Mouse (Mus musculus): ENCODE measurements at regions not wholly inside any gene's neighbourhood (a gene's known extent, or its start where the extent isn't known, plus 50 kb on each side); places are given as distances from the start of the nearest gene placed in this dataset.

DNA sequence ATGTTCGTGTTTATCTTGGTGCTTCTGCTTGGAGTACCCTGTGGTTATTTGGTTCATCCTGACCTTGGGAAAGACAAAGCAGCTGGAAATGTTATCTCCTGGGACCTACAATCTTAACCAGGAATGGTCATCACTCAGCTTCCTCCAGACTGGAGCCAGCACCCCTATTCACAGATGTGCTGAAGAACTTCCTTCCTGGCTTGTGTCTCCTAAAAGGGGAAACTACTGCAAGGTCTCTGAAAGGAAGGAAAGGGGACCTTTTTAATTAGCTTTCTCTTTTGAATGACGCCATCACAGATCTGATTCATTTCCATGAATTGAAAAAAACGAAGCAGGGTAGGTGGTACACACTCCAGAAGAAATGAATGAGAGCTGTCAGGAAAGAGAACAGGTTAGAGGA, 476.0 kb upstream of the A1bg start:
- no peaks in the 10 kb centered on the region for H3K27me3 ChIP-seq (replicated peaks)
- H3K36me3 ChIP-seq: no peaks in the 10 kb centered on the region
- ATAC-seq (ENCODE audit: extremely low read depth, insufficient number of reproducible peaks, low FRiP score, low TSS enrichment): no peak
- H3K4me1 ChIP-seq: peaks cover 19% of the 10 kb centered on the region
- H3K9ac ChIP-seq: no peak overlapping the region
- H3K4me2 ChIP-seq: no peak overlapping the region
- H3K27ac ChIP-seq (replicated peaks): no peak overlapping the region
- H3K9me3 ChIP-seq: no peaks in the 10 kb centered on the region
- WGBS: 55% methylated on average over 3 of the region's 3 CpGs
- no peak overlapping the region for H3K4me3 ChIP-seq

DNA sequence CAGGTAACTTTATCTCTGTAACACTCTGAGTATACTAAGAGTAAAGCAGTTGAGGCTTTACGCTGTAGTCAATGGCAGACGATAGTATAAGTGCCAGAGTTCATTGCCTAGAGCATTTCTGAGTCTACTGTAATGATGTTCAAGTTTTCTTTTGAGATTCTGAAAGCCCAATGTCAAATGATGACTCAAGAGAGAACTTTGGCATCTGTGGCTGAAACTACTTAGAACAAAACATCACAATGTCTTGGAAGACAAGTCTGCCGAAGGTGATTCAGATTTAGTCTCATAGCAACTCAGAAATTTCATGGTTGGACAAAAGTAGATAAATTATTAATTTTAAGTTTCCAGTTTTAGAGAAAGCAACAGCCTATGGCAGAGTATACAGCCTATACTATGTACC, 474.2 kb upstream of the A1bg start:
- 84% methylated on average over 3 of the region's 3 CpGs for WGBS
- Histone ChIP-seq H3K36me3 (no peaks in the 10 kb centered on the region), H3K4me2 (no peak overlapping the region), H3K9ac (no peak overlapping the region), H3K27me3 (replicated peaks) (no peaks in the 10 kb centered on the region), H3K4me3 (no peak overlapping the region), H3K27ac (replicated peaks) (no peak overlapping the region), H3K4me1 (peaks cover 19% of the 10 kb centered on the region), H3K9me3 (no peaks in the 10 kb centered on the region)
- no peak for ATAC-seq (ENCODE audit: extremely low read depth, insufficient number of reproducible peaks, low FRiP score, low TSS enrichment)

DNA sequence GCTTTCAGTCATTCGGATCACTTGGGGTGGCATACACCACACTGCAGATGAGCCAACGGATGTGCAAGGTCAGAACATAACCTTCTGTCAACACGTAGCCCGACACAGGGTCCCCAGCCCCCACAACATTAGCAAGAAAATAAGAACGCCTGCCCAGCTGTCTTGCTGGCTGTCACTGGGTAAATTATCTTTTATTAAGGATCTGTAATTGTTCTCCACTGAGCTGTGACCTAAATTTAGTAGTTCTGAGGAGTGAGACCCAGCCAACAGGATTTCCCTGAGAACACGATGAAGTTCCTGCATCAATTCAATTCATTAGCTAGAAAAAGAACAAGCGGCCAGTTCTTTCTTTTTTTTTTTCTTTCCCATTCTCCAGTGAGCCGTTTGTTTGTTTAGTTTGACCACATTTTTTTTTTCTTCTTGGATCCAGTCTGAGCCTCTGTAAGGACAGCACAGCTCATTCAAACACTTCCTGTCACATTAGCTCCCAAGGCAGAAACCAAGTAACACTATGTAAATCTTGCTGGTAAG, 472.5 kb upstream of the A1bg start:
- ATAC-seq (ENCODE audit: extremely low read depth, insufficient number of reproducible peaks, low FRiP score, low TSS enrichment): no peak
- Histone ChIP-seq H3K27ac (replicated peaks) (peak overlapping the region; percentile 73), H3K9ac (no peak overlapping the region), H3K4me1 (peaks cover 19% of the 10 kb centered on the region), H3K4me3 (no peak overlapping the region), H3K36me3 (no peaks in the 10 kb centered on the region), H3K9me3 (no peaks in the 10 kb centered on the region), H3K4me2 (peak overlapping the region; percentile 37), H3K27me3 (replicated peaks) (no peaks in the 10 kb centered on the region)
- WGBS: 10% methylated on average over 8 of the region's 8 CpGs

DNA sequence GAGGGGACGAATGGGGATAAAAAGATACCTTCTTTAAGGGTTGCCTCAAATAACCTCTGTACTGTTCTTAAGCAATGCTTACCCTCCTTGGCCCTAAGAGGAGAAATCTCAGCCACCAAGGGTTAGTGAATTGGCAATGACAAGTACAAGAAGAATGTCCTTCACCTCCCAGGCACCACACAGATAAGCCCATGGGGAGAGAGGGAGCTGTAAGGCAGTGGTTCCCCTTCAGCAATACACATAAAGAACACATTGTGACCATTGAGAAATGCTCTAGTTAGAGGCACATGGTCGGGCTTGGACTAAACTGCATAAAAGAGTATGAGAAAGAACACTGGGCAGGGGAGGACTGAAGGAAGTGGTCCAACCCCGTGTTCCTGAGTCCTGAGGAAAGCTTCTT, 457.9 kb upstream of the A1bg start:
- Histone ChIP-seq H3K36me3 (no peaks in the 10 kb centered on the region), H3K4me2 (no peak overlapping the region), H3K27me3 (replicated peaks) (0 out of 2 replicates have a peak, but pooled peaks cover 2% of the 10 kb centered on the region), H3K9ac (no peak overlapping the region), H3K9me3 (no peaks in the 10 kb centered on the region), H3K27ac (replicated peaks) (no peak overlapping the region), H3K4me1 (no peaks in the 10 kb centered on the region), H3K4me3 (no peak overlapping the region)
- WGBS: 39% methylated on average over 3 of the region's 3 CpGs
- no peak for ATAC-seq (ENCODE audit: extremely low read depth, insufficient number of reproducible peaks, low FRiP score, low TSS enrichment)

DNA sequence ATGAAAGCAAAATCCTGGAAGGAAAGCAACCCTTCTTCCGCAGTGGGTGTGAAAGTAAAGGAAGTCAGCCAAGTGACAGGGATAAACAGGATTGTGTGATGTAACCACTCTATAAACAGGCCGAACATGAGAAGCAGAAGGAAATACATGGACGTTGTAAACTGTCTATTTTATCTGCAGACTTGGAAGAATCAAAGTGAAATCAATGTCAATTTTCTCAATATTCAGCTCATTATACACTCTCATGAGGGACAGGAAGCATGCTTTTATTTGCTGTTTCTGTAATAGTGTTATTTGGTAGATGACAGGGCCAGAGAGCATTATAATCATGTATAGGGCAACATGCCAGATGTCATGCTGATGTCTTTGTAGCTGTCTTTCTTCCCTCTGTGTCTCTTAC, 443.5 kb upstream of the A1bg start:
- Histone ChIP-seq H3K4me2 (no peak overlapping the region), H3K27ac (replicated peaks) (no peak overlapping the region), H3K9me3 (no peaks in the 10 kb centered on the region), H3K27me3 (replicated peaks) (no peaks in the 10 kb centered on the region), H3K9ac (no peak overlapping the region), H3K4me1 (no peaks in the 10 kb centered on the region), H3K4me3 (no peak overlapping the region), H3K36me3 (no peaks in the 10 kb centered on the region)
- ATAC-seq (ENCODE audit: extremely low read depth, insufficient number of reproducible peaks, low FRiP score, low TSS enrichment): no peak
- 49% methylated on average over 3 of the region's 3 CpGs for WGBS

DNA sequence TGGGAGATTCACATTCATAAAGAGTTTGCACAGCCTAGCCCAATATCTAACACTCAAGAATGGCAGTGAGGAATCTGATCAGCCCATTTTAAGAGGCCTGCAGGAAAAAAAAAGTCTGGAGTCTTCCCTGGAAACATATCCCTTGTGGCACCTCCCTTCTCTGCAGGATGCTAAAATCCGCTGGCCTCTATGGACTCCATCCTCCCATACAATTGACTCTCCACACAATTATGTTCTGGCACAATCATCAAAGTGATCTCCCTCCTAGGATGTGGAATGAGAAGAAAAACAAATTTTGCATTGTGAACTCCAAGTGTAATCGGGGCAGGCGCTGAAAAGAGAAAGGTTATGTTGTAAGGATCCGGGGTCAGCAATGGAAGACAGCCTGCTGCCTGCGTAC, 442.7 kb upstream of the A1bg start:
- Histone ChIP-seq H3K27me3 (replicated peaks) (no peaks in the 10 kb centered on the region), H3K36me3 (no peaks in the 10 kb centered on the region), H3K27ac (replicated peaks) (no peak overlapping the region), H3K9ac (no peak overlapping the region), H3K4me1 (no peaks in the 10 kb centered on the region), H3K9me3 (no peaks in the 10 kb centered on the region), H3K4me3 (no peak overlapping the region), H3K4me2 (no peak overlapping the region)
- WGBS: 72% methylated on average over 5 of the region's 5 CpGs
- no peak for ATAC-seq (ENCODE audit: extremely low read depth, insufficient number of reproducible peaks, low FRiP score, low TSS enrichment)

DNA sequence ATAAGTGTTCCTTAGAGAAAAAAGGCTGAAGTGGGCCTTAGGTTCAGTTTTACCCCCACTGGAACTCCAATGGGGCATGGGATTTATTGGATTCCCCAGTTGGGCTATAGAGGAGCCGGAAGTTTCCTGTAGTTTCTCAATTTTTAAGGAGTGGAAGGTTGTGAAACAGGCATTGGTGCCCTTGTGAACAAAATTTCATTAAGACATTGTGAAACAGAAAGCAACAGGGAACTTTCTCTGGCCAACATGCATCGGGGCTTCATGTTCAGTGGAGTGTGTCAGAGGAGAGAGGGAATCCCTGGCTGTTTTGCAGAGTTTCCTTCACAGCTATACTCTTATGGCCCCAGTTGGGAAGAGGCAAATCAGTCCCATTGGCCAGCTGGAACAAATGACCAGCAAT, 441.6 kb upstream of the A1bg start:
- no peak overlapping the region for H3K4me2 ChIP-seq
- no peak overlapping the region for H3K27ac ChIP-seq (replicated peaks)
- no peaks in the 10 kb centered on the region for H3K9me3 ChIP-seq
- H3K4me1 ChIP-seq: no peaks in the 10 kb centered on the region
- H3K4me3 ChIP-seq: no peak overlapping the region
- ATAC-seq (ENCODE audit: extremely low read depth, insufficient number of reproducible peaks, low FRiP score, low TSS enrichment): no peak
- no peaks in the 10 kb centered on the region for H3K27me3 ChIP-seq (replicated peaks)
- no peak overlapping the region for H3K9ac ChIP-seq
- WGBS: 78% methylated on average over 2 of the region's 2 CpGs
- H3K36me3 ChIP-seq: no peaks in the 10 kb centered on the region

DNA sequence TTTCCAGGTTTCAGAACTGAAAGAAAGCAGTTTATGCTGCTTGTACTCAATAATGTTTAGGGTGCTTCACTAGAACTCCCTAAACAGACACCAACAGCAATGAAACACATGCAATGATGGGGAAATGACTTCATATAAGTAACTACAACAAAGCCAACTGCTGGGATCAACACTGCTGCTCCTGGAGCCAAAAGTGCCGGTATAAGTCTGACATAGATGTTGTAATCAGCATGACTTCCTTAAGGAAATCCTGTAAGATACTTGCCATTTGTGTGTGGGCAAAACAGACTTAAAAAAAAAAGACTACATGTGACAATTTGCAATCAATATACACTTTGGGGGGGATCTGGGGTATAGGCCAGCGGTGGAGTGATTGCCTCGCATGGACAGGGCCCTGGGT, 438.4 kb upstream of the A1bg start:
- WGBS: 70% methylated on average over 3 of the region's 3 CpGs
- Histone ChIP-seq H3K4me3 (no peak overlapping the region), H3K27me3 (replicated peaks) (no peaks in the 10 kb centered on the region), H3K4me1 (no peaks in the 10 kb centered on the region), H3K9ac (no peak overlapping the region), H3K9me3 (no peaks in the 10 kb centered on the region), H3K4me2 (no peak overlapping the region), H3K36me3 (no peaks in the 10 kb centered on the region), H3K27ac (replicated peaks) (0 out of 2 replicates have a peak overlapping the region, but pooled peaks have one; percentile 36)
- ATAC-seq (ENCODE audit: extremely low read depth, insufficient number of reproducible peaks, low FRiP score, low TSS enrichment): no peak

DNA sequence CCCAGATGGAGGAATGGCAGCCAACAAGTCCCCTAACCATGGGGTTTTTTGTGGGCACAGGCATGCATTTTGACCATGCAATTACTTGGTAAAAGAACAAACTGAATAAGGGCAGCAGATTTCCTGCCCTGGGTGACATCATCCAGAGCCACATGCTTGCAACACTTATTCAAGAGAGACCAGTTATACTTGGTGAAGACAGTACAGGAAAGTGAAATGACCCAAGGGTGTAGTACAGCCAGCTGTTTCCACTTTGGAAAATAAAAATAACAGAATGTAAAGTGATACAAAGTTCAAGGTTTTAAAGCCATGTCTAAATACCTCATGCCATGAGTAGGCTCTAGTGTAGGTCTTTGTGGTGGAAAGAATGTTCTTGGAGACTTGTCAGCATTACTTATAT, 432.5 kb upstream of the A1bg start:
- no peak overlapping the region for H3K4me3 ChIP-seq
- ATAC-seq (ENCODE audit: extremely low read depth, insufficient number of reproducible peaks, low FRiP score, low TSS enrichment): no peak

DNA sequence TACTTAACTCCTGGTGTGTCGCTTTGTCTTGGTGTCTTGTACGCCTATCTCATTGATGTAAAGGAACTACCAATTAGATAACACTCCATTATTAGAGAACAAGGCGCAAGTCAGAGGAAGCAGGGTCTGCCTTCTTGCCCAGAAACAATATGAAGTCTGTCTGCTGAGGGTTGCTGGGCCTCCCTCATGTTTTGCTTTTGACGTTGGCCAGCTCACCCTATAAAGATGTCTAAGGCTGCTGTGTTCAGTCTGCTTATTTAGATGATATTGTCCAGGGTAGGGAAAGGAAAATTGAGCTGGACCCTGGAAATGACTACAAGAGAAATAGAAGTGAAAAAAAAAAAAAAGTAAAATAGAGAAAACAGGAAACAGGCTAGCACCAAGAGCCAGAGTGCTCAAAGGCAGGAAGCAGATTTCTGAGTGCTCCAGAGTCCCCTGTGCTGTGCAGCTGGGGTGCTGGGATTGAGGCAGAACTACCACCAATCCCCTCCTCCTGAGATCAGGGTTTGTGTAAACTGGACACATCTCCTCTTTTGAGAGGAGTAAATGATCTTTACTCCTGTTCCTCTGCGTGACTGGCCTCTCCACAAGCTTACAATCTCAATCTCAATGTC, 429.0 kb upstream of the A1bg start:
- Histone ChIP-seq H3K4me1 (peaks cover 3% of the 10 kb centered on the region; the same call in 1 of the 2 replicates), H3K9me3 (no peaks in the 10 kb centered on the region; the same call in 1 of the 2 replicates)
- no peak for ATAC-seq (ENCODE audit: extremely low read depth, insufficient number of reproducible peaks, low FRiP score, low TSS enrichment)

More for the DNA sequence above, 432.5 kb upstream of the A1bg start:
- Histone ChIP-seq H3K9me3 (no peaks in the 10 kb centered on the region), H3K36me3 (no peaks in the 10 kb centered on the region), H3K4me2 (no peak overlapping the region), H3K9ac (no peak overlapping the region), H3K27me3 (replicated peaks) (no peaks in the 10 kb centered on the region), H3K4me1 (peaks cover 3% of the 10 kb centered on the region; the same call in 1 of the 2 replicates), H3K27ac (replicated peaks) (no peak overlapping the region)

DNA sequence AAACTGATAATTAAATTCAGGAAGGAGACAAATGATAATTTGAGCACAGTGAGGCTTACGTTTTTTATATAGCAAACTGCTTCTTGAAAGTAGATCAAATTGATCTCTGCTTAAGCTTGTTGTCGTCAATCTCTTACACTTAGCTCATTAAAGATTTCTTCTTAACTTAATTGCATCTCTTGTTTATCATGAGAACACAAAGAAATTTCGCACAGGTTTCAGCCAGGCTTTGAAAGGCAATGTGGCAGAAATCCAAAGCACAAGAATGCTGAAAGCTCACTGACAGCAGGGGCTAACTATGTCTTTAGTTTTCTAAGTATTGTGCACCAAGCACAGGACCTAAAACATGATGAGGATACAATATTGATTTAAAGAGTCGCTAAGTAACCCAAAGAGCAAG, 422.3 kb upstream of the A1bg start:
- no peak for ATAC-seq (ENCODE audit: extremely low read depth, insufficient number of reproducible peaks, low FRiP score, low TSS enrichment)
- H3K27ac ChIP-seq (replicated peaks): no peak overlapping the region
- no peaks in the 10 kb centered on the region for H3K27me3 ChIP-seq (replicated peaks)
- H3K9ac ChIP-seq: no peak overlapping the region
- H3K4me2 ChIP-seq: no peak overlapping the region
- H3K4me1 ChIP-seq: 0 out of 2 replicates have a peak, but pooled peaks cover 5% of the 10 kb centered on the region
- no peak overlapping the region for H3K4me3 ChIP-seq
- H3K36me3 ChIP-seq: no peaks in the 10 kb centered on the region
- no peaks in the 10 kb centered on the region; the same call in 1 of the 2 replicates for H3K9me3 ChIP-seq
- 53% methylated on average over 4 of the region's 4 CpGs for WGBS

More for the DNA sequence above, 429.0 kb upstream of the A1bg start:
- no peak overlapping the region for H3K9ac ChIP-seq
- no peak overlapping the region for H3K4me2 ChIP-seq
- peak overlapping the region; percentile 71 for H3K27ac ChIP-seq (replicated peaks)
- H3K27me3 ChIP-seq (replicated peaks): no peaks in the 10 kb centered on the region
- H3K4me3 ChIP-seq: no peak overlapping the region
- H3K36me3 ChIP-seq: no peaks in the 10 kb centered on the region
- 47% methylated on average over 5 of the region's 5 CpGs for WGBS

DNA sequence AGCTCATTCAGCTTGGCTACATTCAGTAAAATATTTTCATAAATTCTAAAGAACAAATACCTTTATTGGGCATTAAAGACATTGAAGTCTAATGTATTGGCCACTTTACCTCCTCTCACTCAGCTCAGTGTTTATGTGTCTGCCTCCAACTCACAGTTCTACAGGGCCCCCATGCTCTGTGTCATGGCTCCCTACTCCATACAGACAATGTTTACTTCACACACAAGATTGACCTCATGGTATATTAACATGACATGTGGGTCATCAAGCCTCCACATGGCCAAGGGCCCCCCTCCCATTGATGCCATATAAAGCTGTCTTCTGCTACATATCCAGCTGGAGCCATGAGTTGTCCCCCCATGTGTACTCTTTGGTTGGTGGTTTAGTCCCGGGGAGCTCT, 419.8 kb upstream of the A1bg start:
- Histone ChIP-seq H3K27ac (replicated peaks) (no peak overlapping the region), H3K4me1 (peaks cover 6% of the 10 kb centered on the region; the same call in 1 of the 2 replicates), H3K9ac (no peak overlapping the region), H3K27me3 (replicated peaks) (no peaks in the 10 kb centered on the region), H3K9me3 (no peaks in the 10 kb centered on the region), H3K36me3 (no peaks in the 10 kb centered on the region), H3K4me3 (no peak overlapping the region), H3K4me2 (no peak overlapping the region)
- 89% methylated on average over 1 of the region's 1 CpGs for WGBS
- no peak for ATAC-seq (ENCODE audit: extremely low read depth, insufficient number of reproducible peaks, low FRiP score, low TSS enrichment)

All from heart, embryonic 13.5 days (tissue).